ENCODE assay signal across 8 mouse cellular contexts in genomic region chr13:5862626-5863407, GRCm38 (mm10). TPM values are rescaled to one million over a fixed set of nuclear protein-coding genes. Genes with fewer than 3 reads are reported as not detected.
DNase-seq lines count a peak whose midpoint lies in the region; ATAC-seq and TF ChIP-seq lines count a peak whose summit lies in the region.

No protein-coding gene starts in this region.

- intact Hi-C loops in left cerebral cortex, postnatal 25 days (cut with DNase I), result loop anchor here (2.0 to 10.0 kb wide), 7 partner anchors 136 to 1091 kb away; no protein-coding TSS in a partner anchor

- no peak for ATAC-seq in lung, postnatal 0 days

- no peak for TF ChIP-seq EP300 in lung, postnatal 0 days (IDR thresholded peaks at IDR 0.05)

- peak overlapping the region; percentile 98 for H3K27ac ChIP-seq in lung, postnatal 0 days (ENCODE audit: low read length)
- peak overlapping the region; percentile 95 for H3K27ac ChIP-seq in small intestine, adult 2 months (ENCODE audit: insufficient read depth, low read depth, low read length)

- no peak for TF ChIP-seq POLR2A in small intestine, adult 2 months (IDR thresholded peaks at IDR 0.05; ENCODE audit: low read depth, low read length)

- 2% methylated on average over 16 of the region's 16 CpGs for WGBS in lung, postnatal 0 days
- WGBS in small intestine, adult 2 months, result 2% methylated on average over 16 of the region's 16 CpGs

- peak overlapping the region; percentile 98 for H3K9ac ChIP-seq in lung, postnatal 0 days (replicated peaks; ENCODE audit: low read depth)

- H3K4me2 ChIP-seq in lung, postnatal 0 days (replicated peaks; ENCODE audit: low read depth, low read length), result peak overlapping the region; percentile 73

- DNase-seq in left cerebral cortex, postnatal 25 days (ENCODE audit: low spot score in 2 of 2), result peak; percentile 51 to 53
- no peak for DNase-seq in left cerebral cortex, adult 11 months (ENCODE audit: low spot score)
- peak; percentile 26 for DNase-seq in brain, embryonic 18.5 days (ENCODE audit: low read depth, low spot score)
- peak; percentile 69 to 82 for DNase-seq in heart, adult 18-20 months
- peak; percentile 65 for DNase-seq in kidney, adult 18-20 months
- DNase-seq in lung, postnatal 0 days (ENCODE audit: low spot score), result peak; percentile 64
- DNase-seq in spleen, postnatal 36 days (ENCODE audit: low spot score in 2 of 2), result no peak

- TF ChIP-seq CTCF in lung, postnatal 0 days (IDR thresholded peaks at IDR 0.05), result no peak
- no peak for TF ChIP-seq CTCF in small intestine, adult 2 months (IDR thresholded peaks at IDR 0.05; ENCODE audit: extremely low read depth, insufficient read length, insufficient replicate concordance, low read depth, low read length)

- H3K9me3 ChIP-seq in lung, postnatal 0 days (ENCODE audit: low read length), result no peaks in the 10 kb centered on the region

- no peaks in the 10 kb centered on the region for H3K27me3 ChIP-seq in lung, postnatal 0 days (replicated peaks; ENCODE audit: insufficient read depth, low read length)
- no peaks in the 10 kb centered on the region for H3K27me3 ChIP-seq in small intestine, adult 2 months (ENCODE audit: control insufficient read depth, insufficient read depth, low read length)

- peaks cover 16% of the 10 kb centered on the region for H3K4me1 ChIP-seq in lung, postnatal 0 days (ENCODE audit: insufficient read depth, low read depth, low read length)
- H3K4me1 ChIP-seq in small intestine, adult 2 months (ENCODE audit: control insufficient read depth, insufficient read depth, insufficient read length, low read length), result peaks cover 15% of the 10 kb centered on the region

- peaks cover 24% of the 10 kb centered on the region for H3K36me3 ChIP-seq in lung, postnatal 0 days (ENCODE audit: insufficient read depth, low read length)
- H3K36me3 ChIP-seq in small intestine, adult 2 months (ENCODE audit: control insufficient read depth, insufficient read depth, low read length), result peaks cover 33% of the 10 kb centered on the region

- peak overlapping the region; percentile 94 for H3K4me3 ChIP-seq in lung, postnatal 0 days (ENCODE audit: low read depth, low read length)
- H3K4me3 ChIP-seq in small intestine, adult 2 months (ENCODE audit: low read depth, low read length), result peak overlapping the region; percentile 91

RNA-seq across cellular contexts. Expression of gene Klf6, which starts 1.5 kb away (rescaled TPM):
- total RNA-seq in left cerebral cortex, postnatal 25 days (2021), result 10 to 100 TPM; 54.5 to 58.2 TPM
- total RNA-seq in heart, adult 18-20 months (2021), result 10 to 100 TPM; 64.8 to 69.7 TPM
- polyA plus RNA-seq in lung, postnatal 0 days (2015; fragmentation: Nextera tagmentation; extraction: Ambion mirVana), result 201 and 219 TPM in 2 replicates
- polyA plus RNA-seq in small intestine, adult 2 months (2012; rRNA removed), result 13.2 and 44.5 TPM in 2 replicates

Comparison
In these comparisons a context has a peak if more than half of its experiments do, and no peak if none do; other contexts are left out.
1. DNase-seq: peak in left cerebral cortex, postnatal 25 days (2 of 2), brain, embryonic 18.5 days (single experiment), heart, adult 18-20 months (2 of 2), kidney, adult 18-20 months (single experiment) and lung, postnatal 0 days (single experiment); none in left cerebral cortex, adult 11 months (single experiment) and spleen, postnatal 36 days (0 of 2).